Mouse (Mus musculus): Measurements from ENCODE around the gene Olfr1106. TPM values are rescaled to one million over a fixed set of nuclear protein-coding genes. Genes with fewer than 3 reads are reported as not detected.

Olfr1106 gene
- not detected in 2 replicates for polyA plus RNA-seq (2012; rRNA removed)

GRCm38 (mm10) chr2:87052173-87052572, at the start of gene Olfr1106:
Gene Olfr1106 (minus strand): TSS chr2:87052273.

GRCm38 (mm10) chr2:87095908-87096307, 43.8 kb upstream of the Olfr1106 start, which contains the start of gene Olfr1109:
Gene Olfr1109 (minus strand): TSS chr2:87096008.

GRCm38 (mm10) chr2:87075717-87076116, 23.6 kb upstream of the Olfr1106 start, which contains the start of gene Olfr1107:
Gene Olfr1107 (minus strand): TSS chr2:87075817.

GRCm38 (mm10) chr2:87036431-87036830, 15.6 kb downstream of the Olfr1106 start, which contains the start of gene Olfr1105:
Gene Olfr1105 (minus strand): TSS chr2:87036531.

GRCm38 (mm10) chr2:87026980-87027379, 25.1 kb downstream of the Olfr1106 start, which contains the start of gene Olfr1104:
Gene Olfr1104 (minus strand): TSS chr2:87027080.

GRCm38 (mm10) chr2:86998098-86998497, 54.0 kb downstream of the Olfr1106 start, which contains the start of gene Olfr1102:
Gene Olfr1102 (plus strand): TSS chr2:86998398.

Other genes with a start within 250 kb of the Olfr1106 start
- not detected in 2 replicates for gene Olfr141, start 242.3 kb downstream of the Olfr1106 start, polyA plus RNA-seq (2012; rRNA removed)
- gene Olfr1094, start 227.6 kb downstream of the Olfr1106 start, polyA plus RNA-seq (2012; rRNA removed) = not detected in 2 replicates
- not detected in 2 replicates for gene Olfr1095, start 200.6 kb downstream of the Olfr1106 start, polyA plus RNA-seq (2012; rRNA removed)
- gene Gm13723, start 177.5 kb downstream of the Olfr1106 start, polyA plus RNA-seq (2012; rRNA removed) = not detected in 2 replicates
- not detected in 2 replicates for gene Olfr1097, start 160.1 kb downstream of the Olfr1106 start, polyA plus RNA-seq (2012; rRNA removed)
- gene Olfr1098, start 127.7 kb downstream of the Olfr1106 start, polyA plus RNA-seq (2012; rRNA removed) = not detected in 2 replicates
- not detected in 2 replicates for gene Olfr1099, start 91.6 kb downstream of the Olfr1106 start, polyA plus RNA-seq (2012; rRNA removed)
- not detected in 2 replicates for gene Olfr1100, start 72.3 kb downstream of the Olfr1106 start, polyA plus RNA-seq (2012; rRNA removed)
- not detected in 2 replicates for gene Olfr1101, start 61.1 kb downstream of the Olfr1106 start, polyA plus RNA-seq (2012; rRNA removed)
- gene Olfr1102, start 53.9 kb downstream of the Olfr1106 start, polyA plus RNA-seq (2012; rRNA removed) = not detected in 2 replicates
- not detected in 2 replicates for gene Olfr1104, start 25.2 kb downstream of the Olfr1106 start, polyA plus RNA-seq (2012; rRNA removed)
- gene Olfr1105, start 15.7 kb downstream of the Olfr1106 start, polyA plus RNA-seq (2012; rRNA removed) = not detected in 2 replicates
- not detected in 2 replicates for gene Olfr1107, start 23.5 kb upstream of the Olfr1106 start, polyA plus RNA-seq (2012; rRNA removed)
- not detected in 2 replicates for gene Olfr1109, start 43.7 kb upstream of the Olfr1106 start, polyA plus RNA-seq (2012; rRNA removed)
- gene Olfr259, start 62.3 kb upstream of the Olfr1106 start, polyA plus RNA-seq (2012; rRNA removed) = not detected in 2 replicates
- gene Olfr1110, start 88.0 kb upstream of the Olfr1106 start, polyA plus RNA-seq (2012; rRNA removed) = not detected in 2 replicates
- gene Olfr1111, start 100.4 kb upstream of the Olfr1106 start, polyA plus RNA-seq (2012; rRNA removed) = not detected in 2 replicates
- not detected in 2 replicates for gene Olfr1112, start 135.5 kb upstream of the Olfr1106 start, polyA plus RNA-seq (2012; rRNA removed)
- gene Olfr1113, start 156.7 kb upstream of the Olfr1106 start, polyA plus RNA-seq (2012; rRNA removed) = not detected in 2 replicates
- gene Olfr1115, start 195.7 kb upstream of the Olfr1106 start, polyA plus RNA-seq (2012; rRNA removed) = not detected in 2 replicates
- not detected in 2 replicates for gene Olfr1116, start 215.3 kb upstream of the Olfr1106 start, polyA plus RNA-seq (2012; rRNA removed)

All from colon, adult 2 months (tissue).